Mouse (Mus musculus): ENCODE data around the gene Lrrc63. TPM values are rescaled to one million over a fixed set of nuclear protein-coding genes. Genes with fewer than 3 reads are reported as not detected.
A peak's percentile ranks its signal among the peaks of the same experiment; 100 is the strongest.

Gene Lrrc63
- 0.15 TPM in 1 of 2 replicates, not detected in the other for polyA plus RNA-seq (2014; fragmentation: Nextera tagmentation; extraction: Ambion mirVana)

GRCm38 (mm10) chr14:75130501-75131318, at the start of gene Lrrc63, which contains the start of gene Lcp1:
Gene Lrrc63, minus strand, starts transcription at chr14:75130881.
Gene Lcp1, plus strand, starts transcription at chr14:75131101.
- DNase-seq (ENCODE audit: low spot score) (peak; percentile 87), ATAC-seq (ENCODE audit: insufficient read depth, low FRiP score, low TSS enrichment) (peak; percentile 92)
- Histone ChIP-seq H3K27me3 (ENCODE audit: control insufficient read depth, insufficient read depth, low read length) (no peaks in the 10 kb centered on the region), H3K36me3 (ENCODE audit: control insufficient read depth, insufficient read depth, low read length) (no peaks in the 10 kb centered on the region), H3K9ac (ENCODE audit: low read length) (peak within 1 kb of the TSS; percentile 51), H3K9me3 (ENCODE audit: control insufficient read depth, low read length) (no peaks in the 10 kb centered on the region), H3K4me1 (ENCODE audit: control insufficient read depth, insufficient read depth, low read length) (no peaks in the 10 kb centered on the region), H3K4me2 (ENCODE audit: low read depth) (peak within 1 kb of the TSS; percentile 54), H3K4me3 (ENCODE audit: low read depth, low read length) (peak within 1 kb of the TSS; percentile 39), H3K27ac (ENCODE audit: low read depth, low read length) (no peak within 1 kb of the TSS)
- WGBS = under 1% methylated on average over 31 of the region's 42 CpGs

GRCm38 (mm10) chr14:75179255-75179963, 48.7 kb upstream of the Lrrc63 start:
- Histone ChIP-seq H3K9ac (ENCODE audit: low read length) (no peak overlapping the region), H3K4me2 (ENCODE audit: low read depth) (no peak overlapping the region), H3K36me3 (ENCODE audit: control insufficient read depth, insufficient read depth, low read length) (no peaks in the 10 kb centered on the region), H3K27me3 (ENCODE audit: control insufficient read depth, insufficient read depth, low read length) (no peaks in the 10 kb centered on the region), H3K4me1 (ENCODE audit: control insufficient read depth, insufficient read depth, low read length) (no peaks in the 10 kb centered on the region), H3K27ac (ENCODE audit: low read depth, low read length) (no peak overlapping the region), H3K4me3 (ENCODE audit: low read depth, low read length) (no peak overlapping the region), H3K9me3 (ENCODE audit: control insufficient read depth, low read length) (no peaks in the 10 kb centered on the region)
- ATAC-seq (ENCODE audit: insufficient read depth, low FRiP score, low TSS enrichment) (no peak), DNase-seq (ENCODE audit: low spot score) (no peak)
- WGBS = 89% methylated on average over 20 of the region's 20 CpGs

- ATAC-seq (ENCODE audit: insufficient read depth, low FRiP score, low TSS enrichment) = no peak
- WGBS = 84% methylated on average over 10 of the region's 10 CpGs
- H3K4me2 ChIP-seq (ENCODE audit: low read depth) = no peak overlapping the region
Measured at GRCm38 (mm10) chr14:75178801-75179211, 48.1 kb upstream of the Lrrc63 start.

GRCm38 (mm10) chr14:75178384-75178793, 47.7 kb upstream of the Lrrc63 start:
- Histone ChIP-seq H3K9ac (ENCODE audit: low read length) (no peak overlapping the region), H3K9me3 (ENCODE audit: control insufficient read depth, low read length) (no peaks in the 10 kb centered on the region), H3K27me3 (ENCODE audit: control insufficient read depth, insufficient read depth, low read length) (no peaks in the 10 kb centered on the region), H3K4me1 (ENCODE audit: control insufficient read depth, insufficient read depth, low read length) (no peaks in the 10 kb centered on the region), H3K4me3 (ENCODE audit: low read depth, low read length) (no peak overlapping the region), H3K4me2 (ENCODE audit: low read depth) (no peak overlapping the region), H3K27ac (ENCODE audit: low read depth, low read length) (no peak overlapping the region), H3K36me3 (ENCODE audit: control insufficient read depth, insufficient read depth, low read length) (no peaks in the 10 kb centered on the region)
- 82% methylated on average over 14 of the region's 14 CpGs for WGBS
- no peak for DNase-seq (ENCODE audit: low spot score)
- no peak for ATAC-seq (ENCODE audit: insufficient read depth, low FRiP score, low TSS enrichment)

More at GRCm38 (mm10) chr14:75178801-75179211, 48.1 kb upstream of the Lrrc63 start:
- Histone ChIP-seq H3K9me3 (ENCODE audit: control insufficient read depth, low read length) (no peaks in the 10 kb centered on the region), H3K4me3 (ENCODE audit: low read depth, low read length) (no peak overlapping the region), H3K9ac (ENCODE audit: low read length) (no peak overlapping the region), H3K36me3 (ENCODE audit: control insufficient read depth, insufficient read depth, low read length) (no peaks in the 10 kb centered on the region), H3K4me1 (ENCODE audit: control insufficient read depth, insufficient read depth, low read length) (no peaks in the 10 kb centered on the region), H3K27me3 (ENCODE audit: control insufficient read depth, insufficient read depth, low read length) (no peaks in the 10 kb centered on the region), H3K27ac (ENCODE audit: low read depth, low read length) (no peak overlapping the region)
- no peak for DNase-seq (ENCODE audit: low spot score)

GRCm38 (mm10) chr14:75177400-75177799, 46.7 kb upstream of the Lrrc63 start:
- ATAC-seq (ENCODE audit: insufficient read depth, low FRiP score, low TSS enrichment) (no peak), DNase-seq (ENCODE audit: low spot score) (no peak)
- 75% methylated on average over 3 of the region's 3 CpGs for WGBS
- Histone ChIP-seq H3K9me3 (ENCODE audit: control insufficient read depth, low read length) (no peaks in the 10 kb centered on the region), H3K4me2 (ENCODE audit: low read depth) (no peak overlapping the region), H3K27me3 (ENCODE audit: control insufficient read depth, insufficient read depth, low read length) (no peaks in the 10 kb centered on the region), H3K4me1 (ENCODE audit: control insufficient read depth, insufficient read depth, low read length) (no peaks in the 10 kb centered on the region), H3K4me3 (ENCODE audit: low read depth, low read length) (no peak overlapping the region), H3K27ac (ENCODE audit: low read depth, low read length) (no peak overlapping the region), H3K9ac (ENCODE audit: low read length) (no peak overlapping the region), H3K36me3 (ENCODE audit: control insufficient read depth, insufficient read depth, low read length) (no peaks in the 10 kb centered on the region)

GRCm38 (mm10) chr14:75176425-75177045, 45.9 kb upstream of the Lrrc63 start:
- Histone ChIP-seq H3K27ac (ENCODE audit: low read depth, low read length) (no peak overlapping the region), H3K4me2 (ENCODE audit: low read depth) (no peak overlapping the region), H3K4me3 (ENCODE audit: low read depth, low read length) (no peak overlapping the region), H3K9me3 (ENCODE audit: control insufficient read depth, low read length) (no peaks in the 10 kb centered on the region), H3K9ac (ENCODE audit: low read length) (no peak overlapping the region), H3K36me3 (ENCODE audit: control insufficient read depth, insufficient read depth, low read length) (no peaks in the 10 kb centered on the region), H3K27me3 (ENCODE audit: control insufficient read depth, insufficient read depth, low read length) (no peaks in the 10 kb centered on the region), H3K4me1 (ENCODE audit: control insufficient read depth, insufficient read depth, low read length) (no peaks in the 10 kb centered on the region)
- no peak for DNase-seq (ENCODE audit: low spot score)
- WGBS = 75% methylated on average over 4 of the region's 4 CpGs
- no peak for ATAC-seq (ENCODE audit: insufficient read depth, low FRiP score, low TSS enrichment)

DNA sequence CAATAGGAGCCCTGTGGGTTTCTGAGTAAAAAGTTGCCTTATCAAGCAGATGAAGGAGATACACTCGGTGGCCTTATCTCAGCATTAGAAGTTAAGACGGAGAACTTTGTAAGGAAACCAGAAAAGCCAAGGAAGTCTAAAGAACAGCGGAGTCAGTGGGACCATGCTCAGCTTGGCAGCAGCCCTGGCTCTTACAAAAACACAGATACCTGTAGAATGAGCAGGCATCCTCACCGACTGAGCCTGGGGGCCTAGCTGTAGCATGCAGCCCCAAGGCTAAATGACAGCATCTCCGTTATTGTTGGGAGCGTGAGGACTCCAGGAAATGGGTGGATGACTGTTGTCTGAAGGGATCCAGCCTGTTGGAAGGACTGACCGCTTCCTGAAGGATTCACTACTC, 45.1 kb upstream of the Lrrc63 start:
- WGBS = 89% methylated on average over 7 of the region's 7 CpGs

DNA sequence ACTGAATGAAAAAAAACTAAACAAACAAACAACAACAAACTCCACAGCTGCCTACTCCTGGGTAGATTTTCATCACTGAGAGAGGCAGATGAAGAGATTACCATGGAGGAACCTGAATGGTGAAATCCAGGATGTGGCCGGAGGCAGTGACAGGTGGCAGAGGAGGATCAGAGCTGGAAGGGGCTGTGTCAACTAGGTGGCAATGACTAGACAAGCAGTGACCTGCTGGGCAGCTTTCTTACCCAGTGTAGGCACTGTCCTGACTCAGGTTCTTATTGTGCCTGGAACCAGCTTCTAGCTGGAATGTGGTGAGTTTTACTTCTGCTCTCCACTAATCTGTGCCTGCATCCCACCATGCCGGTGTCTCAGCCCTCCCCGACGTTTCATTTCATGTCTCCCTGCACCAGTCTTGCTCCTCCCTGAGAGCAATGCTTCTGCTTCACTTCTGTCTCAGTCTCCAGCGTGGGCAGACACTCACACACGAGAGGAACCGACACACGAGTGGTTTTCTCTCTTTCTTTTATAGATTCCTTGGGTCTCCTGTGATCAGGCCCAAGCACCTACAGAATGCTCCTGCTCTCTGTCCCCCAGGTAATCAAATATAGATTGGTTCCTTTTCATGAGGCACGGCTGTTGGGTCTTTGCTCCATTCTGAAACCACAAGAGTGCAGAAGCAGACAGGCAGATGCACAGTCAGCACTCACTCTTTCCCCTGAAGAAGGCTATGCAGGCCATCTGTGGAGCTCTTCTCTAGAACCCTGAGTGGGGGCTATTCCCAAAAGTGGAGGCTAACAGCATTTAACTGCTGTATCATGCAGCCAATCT, 44.3 kb upstream of the Lrrc63 start:
- no peak overlapping the region for H3K9ac ChIP-seq (ENCODE audit: low read length)
- WGBS = 90% methylated on average over 9 of the region's 9 CpGs
- H3K27me3 ChIP-seq (ENCODE audit: control insufficient read depth, insufficient read depth, low read length) = no peaks in the 10 kb centered on the region
- no peaks in the 10 kb centered on the region for H3K4me1 ChIP-seq (ENCODE audit: control insufficient read depth, insufficient read depth, low read length)
- H3K9me3 ChIP-seq (ENCODE audit: control insufficient read depth, low read length) = no peaks in the 10 kb centered on the region
- H3K4me2 ChIP-seq (ENCODE audit: low read depth) = no peak overlapping the region
- no peaks in the 10 kb centered on the region for H3K36me3 ChIP-seq (ENCODE audit: control insufficient read depth, insufficient read depth, low read length)
- ATAC-seq (ENCODE audit: insufficient read depth, low FRiP score, low TSS enrichment) = no peak
- no peak overlapping the region for H3K4me3 ChIP-seq (ENCODE audit: low read depth, low read length)
- H3K27ac ChIP-seq (ENCODE audit: low read depth, low read length) = no peak overlapping the region
- no peak for DNase-seq (ENCODE audit: low spot score)

More for the DNA sequence above, 45.1 kb upstream of the Lrrc63 start:
- DNase-seq (ENCODE audit: low spot score) = no peak
- Histone ChIP-seq H3K9ac (ENCODE audit: low read length) (no peak overlapping the region), H3K27me3 (ENCODE audit: control insufficient read depth, insufficient read depth, low read length) (no peaks in the 10 kb centered on the region), H3K36me3 (ENCODE audit: control insufficient read depth, insufficient read depth, low read length) (no peaks in the 10 kb centered on the region), H3K4me3 (ENCODE audit: low read depth, low read length) (no peak overlapping the region), H3K9me3 (ENCODE audit: control insufficient read depth, low read length) (no peaks in the 10 kb centered on the region), H3K4me1 (ENCODE audit: control insufficient read depth, insufficient read depth, low read length) (no peaks in the 10 kb centered on the region), H3K4me2 (ENCODE audit: low read depth) (no peak overlapping the region), H3K27ac (ENCODE audit: low read depth, low read length) (no peak overlapping the region)
- ATAC-seq (ENCODE audit: insufficient read depth, low FRiP score, low TSS enrichment) = no peak

Measured in neural tube, embryonic 11.5 days (tissue).